Mouse (Mus musculus) cortical plate, adult 2 months (tissue): ENCODE results near the gene Hgfac.

Experiments used
- CTCF ChIP-seq: fragments of 200-500 bp; IDR thresholded peaks from 2 replicates; pipeline ENCODE4 v1.5.1; 2011; ENCODE audit warnings: mild to moderate bottlenecking, control low read depth, low read length; ENCODE audit not compliant: insufficient read depth; ENCODE audit errors: extremely low read depth
- POLR2A ChIP-seq: fragments of 200-500 bp; IDR thresholded peaks from 2 replicates; pipeline ENCODE4 v1.6.1; 2011; ENCODE audit warnings: mild to moderate bottlenecking, low read length, control low read depth; ENCODE audit not compliant: insufficient read depth; ENCODE audit errors: extremely low read depth

GRCm38 (mm10) chr5:35041268-35041829 is at the start of gene Hgfac:
- no peak for TF ChIP-seq POLR2A
- TF ChIP-seq CTCF, result no peak
